Mouse (Mus musculus) CD4-positive naive resting alpha-beta T cell, adult 57 days (primary cell): ENCODE data around the gene Hipk4. TPM values are rescaled to one million over a fixed set of nuclear protein-coding genes. Genes with fewer than 3 reads are reported as not detected.

Experiments used
- total RNA-seq: library from RNA; stranded (reverse); gene quantifications from one replicate; pipeline ENCODE4 v1.2.4, GENCODE M21; 2023

Gene Hipk4
- total RNA-seq, result 0.24 TPM

GRCm38 (mm10) chr7:27522967-27523366 lies at the start of gene Hipk4:
Hipk4 (plus strand) TSS chr7:27523267.

GRCm38 (mm10) chr7:27486770-27487697 lies 36.0 kb upstream of the Hipk4 start, which contains the start of gene Sertad1:
Sertad1 (plus strand) TSS chr7:27486910.

GRCm38 (mm10) chr7:27499036-27499435 lies 24.0 kb upstream of the Hipk4 start, which contains the start of gene Prx:
Prx (plus strand) TSS chr7:27499324.

GRCm38 (mm10) chr7:27552931-27553513 lies 30.0 kb downstream of the Hipk4 start, which contains the start of the genes Pld3 and 2310022A10Rik:
Pld3 (minus strand) TSS chr7:27553218.
2310022A10Rik (plus strand) TSS chr7:27553233.

Other genes with a start within 250 kb of the Hipk4 start
- 8.7 TPM for gene Ltbp4, start 185.6 kb upstream of the Hipk4 start, total RNA-seq
- 70.0 TPM for gene Shkbp1, start 167.2 kb upstream of the Hipk4 start, total RNA-seq
- 5.5 TPM for gene Gm20479, start 165.8 kb upstream of the Hipk4 start, total RNA-seq
- gene Sptbn4, start 75.6 kb upstream of the Hipk4 start, total RNA-seq, result not detected
- gene Blvrb, start 75.3 kb upstream of the Hipk4 start, total RNA-seq, result 14.0 TPM
- gene Sertad3, start 49.5 kb upstream of the Hipk4 start, total RNA-seq, result 12.6 TPM
- 53.7 TPM for gene Sertad1, start 36.4 kb upstream of the Hipk4 start, total RNA-seq
- gene Prx, start 23.9 kb upstream of the Hipk4 start, total RNA-seq, result 1.9 TPM
- 126 TPM for gene Pld3, start 30.0 kb downstream of the Hipk4 start, total RNA-seq
- gene 2310022A10Rik, start 30.0 kb downstream of the Hipk4 start, total RNA-seq, result 21.8 TPM
- 137 TPM for gene Akt2, start 68.3 kb downstream of the Hipk4 start, total RNA-seq
- not detected for gene Ttc9b, start 130.6 kb downstream of the Hipk4 start, total RNA-seq
- 16.1 TPM for gene Map3k10, start 151.3 kb downstream of the Hipk4 start, total RNA-seq
- gene Zfp607b, start 166.1 kb downstream of the Hipk4 start, total RNA-seq, result 0.80 TPM
- gene Zfp60, start 208.1 kb downstream of the Hipk4 start, total RNA-seq, result 12.4 TPM